Mouse (Mus musculus): Measurements from ENCODE around the gene Clasrp. TPM values are rescaled to one million over a fixed set of nuclear protein-coding genes. Genes with fewer than 3 reads are reported as not detected.

Gene Clasrp
- total RNA-seq, 2 experiments from 2014 or later, result 19.6 to 24.2 TPM

GRCm38 (mm10) chr7:19540771-19541566 is 63.3 kb downstream of the Clasrp start:
- no peak for ATAC-seq (replicated peaks; ENCODE audit: poor library complexity, severe bottlenecking)

- no peak for ATAC-seq (replicated peaks; ENCODE audit: poor library complexity, severe bottlenecking)
Observed at GRCm38 (mm10) chr7:19534676-19535075, 69.6 kb downstream of the Clasrp start.

GRCm38 (mm10) chr7:19532240-19532639 is 72.0 kb downstream of the Clasrp start:
- no peak for ATAC-seq (replicated peaks; ENCODE audit: poor library complexity, severe bottlenecking)

GRCm38 (mm10) chr7:19531077-19531476 is 73.2 kb downstream of the Clasrp start:
- ATAC-seq (replicated peaks; ENCODE audit: poor library complexity, severe bottlenecking), result peak; percentile 55; the same call in 1 of the 2 replicates

Other genes with a start within 250 kb of the Clasrp start
- gene Cd3eap, start 245.0 kb downstream of the Clasrp start, total RNA-seq (2014; fragmentation: Nextera tagmentation), result 20.3 and 26.1 TPM in 2 replicates
- gene Cd3eap, start 245.0 kb downstream of the Clasrp start, total RNA-seq (2017), result 23.2 and 39.9 TPM in 2 replicates
- 1.8 and 1.9 TPM in 2 replicates for gene Ppp1r13l, start 244.7 kb downstream of the Clasrp start, total RNA-seq (2014; fragmentation: Nextera tagmentation)
- gene Ppp1r13l, start 244.7 kb downstream of the Clasrp start, total RNA-seq (2017), result 0.26 and 0.57 TPM in 2 replicates
- gene Ercc2, start 222.5 kb downstream of the Clasrp start, total RNA-seq (2014; fragmentation: Nextera tagmentation), result 10.7 and 26.9 TPM in 2 replicates
- gene Ercc2, start 222.5 kb downstream of the Clasrp start, total RNA-seq (2017), result 29.8 and 31.9 TPM in 2 replicates
- not detected in 2 replicates for gene Klc3, start 200.4 kb downstream of the Clasrp start, total RNA-seq (2014; fragmentation: Nextera tagmentation)
- not detected in 2 replicates for gene Klc3, start 200.4 kb downstream of the Clasrp start, total RNA-seq (2017)
- gene Ckm, start 199.7 kb downstream of the Clasrp start, total RNA-seq (2014; fragmentation: Nextera tagmentation), result 0.85 TPM in 1 of 2 replicates, not detected in the other
- gene Ckm, start 199.7 kb downstream of the Clasrp start, total RNA-seq (2017), result 1.5 and 3.0 TPM in 2 replicates
- gene Mark4, start 145.7 kb downstream of the Clasrp start, total RNA-seq (2014; fragmentation: Nextera tagmentation), result 9.1 and 10.8 TPM in 2 replicates
- 2.5 and 3.8 TPM in 2 replicates for gene Mark4, start 145.7 kb downstream of the Clasrp start, total RNA-seq (2017)
- 1.0 and 2.5 TPM in 2 replicates for gene Exoc3l2, start 141.2 kb downstream of the Clasrp start, total RNA-seq (2014; fragmentation: Nextera tagmentation)
- 0.95 TPM in 1 of 2 replicates, not detected in the other for gene Exoc3l2, start 141.2 kb downstream of the Clasrp start, total RNA-seq (2017)
- 3.1 and 4.5 TPM in 2 replicates for gene Bloc1s3, start 96.1 kb downstream of the Clasrp start, total RNA-seq (2014; fragmentation: Nextera tagmentation)
- 0.60 and 1.0 TPM in 2 replicates for gene Bloc1s3, start 96.1 kb downstream of the Clasrp start, total RNA-seq (2017)
- 75.3 and 83.4 TPM in 2 replicates for gene Trappc6a, start 96.1 kb downstream of the Clasrp start, total RNA-seq (2014; fragmentation: Nextera tagmentation)
- gene Trappc6a, start 96.1 kb downstream of the Clasrp start, total RNA-seq (2017), result 28.2 and 30.6 TPM in 2 replicates
- not detected in 2 replicates for gene Nkpd1, start 86.6 kb downstream of the Clasrp start, total RNA-seq (2014; fragmentation: Nextera tagmentation)
- not detected in 2 replicates for gene Nkpd1, start 86.6 kb downstream of the Clasrp start, total RNA-seq (2017)
- 29.7 and 32.3 TPM in 2 replicates for gene Ppp1r37, start 41.4 kb downstream of the Clasrp start, total RNA-seq (2014; fragmentation: Nextera tagmentation)
- gene Ppp1r37, start 41.4 kb downstream of the Clasrp start, total RNA-seq (2017), result 11.9 and 17.8 TPM in 2 replicates
- gene Zfp296, start 27.2 kb downstream of the Clasrp start, total RNA-seq (2014; fragmentation: Nextera tagmentation), result 3.9 and 7.0 TPM in 2 replicates
- gene Zfp296, start 27.2 kb downstream of the Clasrp start, total RNA-seq (2017), result 3.8 and 3.9 TPM in 2 replicates
- gene Gemin7, start 26.9 kb downstream of the Clasrp start, total RNA-seq (2014; fragmentation: Nextera tagmentation), result 66.1 and 70.9 TPM in 2 replicates
- 37.8 and 44.3 TPM in 2 replicates for gene Gemin7, start 26.9 kb downstream of the Clasrp start, total RNA-seq (2017)
- gene Relb, start 25.0 kb upstream of the Clasrp start, total RNA-seq (2014; fragmentation: Nextera tagmentation), result 1.2 TPM in 1 of 2 replicates, not detected in the other
- 1.4 and 1.9 TPM in 2 replicates for gene Relb, start 25.0 kb upstream of the Clasrp start, total RNA-seq (2017)
- 29.9 and 41.7 TPM in 2 replicates for gene Clptm1, start 60.5 kb upstream of the Clasrp start, total RNA-seq (2014; fragmentation: Nextera tagmentation)
- 32.0 and 36.5 TPM in 2 replicates for gene Clptm1, start 60.5 kb upstream of the Clasrp start, total RNA-seq (2017)
- 3.3 and 5.9 TPM in 2 replicates for gene Apoc2, start 73.5 kb upstream of the Clasrp start, total RNA-seq (2014; fragmentation: Nextera tagmentation)
- 1.3 TPM in 1 of 2 replicates, not detected in the other for gene Apoc2, start 73.5 kb upstream of the Clasrp start, total RNA-seq (2017)
- gene Gm44805, start 76.9 kb upstream of the Clasrp start, total RNA-seq (2014; fragmentation: Nextera tagmentation), result not detected in 2 replicates
- not detected in 2 replicates for gene Gm44805, start 76.9 kb upstream of the Clasrp start, total RNA-seq (2017)
- gene Apoc4, start 77.0 kb upstream of the Clasrp start, total RNA-seq (2014; fragmentation: Nextera tagmentation), result not detected in 2 replicates
- gene Apoc4, start 77.0 kb upstream of the Clasrp start, total RNA-seq (2017), result not detected in 2 replicates
- gene Apoc1, start 88.2 kb upstream of the Clasrp start, total RNA-seq (2014; fragmentation: Nextera tagmentation), result 10.3 and 17.9 TPM in 2 replicates
- gene Apoc1, start 88.2 kb upstream of the Clasrp start, total RNA-seq (2017), result 0.57 and 10.6 TPM in 2 replicates
- gene Apoe, start 94.7 kb upstream of the Clasrp start, total RNA-seq (2014; fragmentation: Nextera tagmentation), result 21.9 and 23.5 TPM in 2 replicates
- gene Apoe, start 94.7 kb upstream of the Clasrp start, total RNA-seq (2017), result 59.3 and 90.6 TPM in 2 replicates
- gene Tomm40, start 111.0 kb upstream of the Clasrp start, total RNA-seq (2014; fragmentation: Nextera tagmentation), result 70.2 and 76.7 TPM in 2 replicates
- 36.2 and 47.0 TPM in 2 replicates for gene Tomm40, start 111.0 kb upstream of the Clasrp start, total RNA-seq (2017)
- gene Nectin2, start 146.0 kb upstream of the Clasrp start, total RNA-seq (2014; fragmentation: Nextera tagmentation), result 1.7 and 2.0 TPM in 2 replicates
- 1.6 and 1.8 TPM in 2 replicates for gene Nectin2, start 146.0 kb upstream of the Clasrp start, total RNA-seq (2017)
- not detected in 2 replicates for gene Bcam, start 166.5 kb upstream of the Clasrp start, total RNA-seq (2014; fragmentation: Nextera tagmentation)
- gene Bcam, start 166.5 kb upstream of the Clasrp start, total RNA-seq (2017), result not detected in 2 replicates
- not detected in 2 replicates for gene Cblc, start 192.3 kb upstream of the Clasrp start, total RNA-seq (2014; fragmentation: Nextera tagmentation)
- gene Cblc, start 192.3 kb upstream of the Clasrp start, total RNA-seq (2017), result not detected in 2 replicates
- 7.5 and 8.5 TPM in 2 replicates for gene Bcl3, start 218.3 kb upstream of the Clasrp start, total RNA-seq (2014; fragmentation: Nextera tagmentation)
- 0.57 and 1.0 TPM in 2 replicates for gene Bcl3, start 218.3 kb upstream of the Clasrp start, total RNA-seq (2017)
- gene Gm19345, start 247.5 kb upstream of the Clasrp start, total RNA-seq (2014; fragmentation: Nextera tagmentation), result not detected in 2 replicates
- gene Gm19345, start 247.5 kb upstream of the Clasrp start, total RNA-seq (2017), result not detected in 2 replicates